Mouse (Mus musculus): ENCODE results near the gene Spdef.

Gene Spdef

GRCm38 (mm10) chr17:27728770-27729169 lies at the start of gene Spdef:
TSS of gene Spdef (minus strand) at chr17:27728955.
- no peak for DNase-seq (ENCODE audit: low read depth, low spot score)

GRCm38 (mm10) chr17:27777823-27778222 lies 49.1 kb upstream of the Spdef start:
- no peak for DNase-seq (ENCODE audit: low read depth, low spot score)

GRCm38 (mm10) chr17:27774198-27774597 lies 45.4 kb upstream of the Spdef start:
- no peak for DNase-seq (ENCODE audit: low read depth, low spot score)

- DNase-seq (ENCODE audit: low read depth, low spot score) = no peak
Measured at GRCm38 (mm10) chr17:27771616-27772015, 42.9 kb upstream of the Spdef start.

- DNase-seq (ENCODE audit: low read depth, low spot score) = peak; percentile 90
Measured at GRCm38 (mm10) chr17:27768817-27769542, 40.2 kb upstream of the Spdef start.

- DNase-seq (ENCODE audit: low read depth, low spot score) = no peak
Measured at GRCm38 (mm10) chr17:27767543-27767942, 38.8 kb upstream of the Spdef start.

- DNase-seq (ENCODE audit: low read depth, low spot score) = no peak
Measured at GRCm38 (mm10) chr17:27767120-27767519, 38.4 kb upstream of the Spdef start.

- DNase-seq (ENCODE audit: low read depth, low spot score) = no peak
Measured at GRCm38 (mm10) chr17:27765066-27765465, 36.3 kb upstream of the Spdef start.

- peak; percentile 40 for DNase-seq (ENCODE audit: low read depth, low spot score)
Measured at GRCm38 (mm10) chr17:27764453-27764852, 35.7 kb upstream of the Spdef start.

GRCm38 (mm10) chr17:27762884-27763283 lies 34.1 kb upstream of the Spdef start:
- no peak for DNase-seq (ENCODE audit: low read depth, low spot score)

- peak; percentile 88 for DNase-seq (ENCODE audit: low read depth, low spot score)
Measured at GRCm38 (mm10) chr17:27761639-27762336, 33.0 kb upstream of the Spdef start.

GRCm38 (mm10) chr17:27760169-27760568 lies 31.4 kb upstream of the Spdef start:
- DNase-seq (ENCODE audit: low read depth, low spot score) = no peak

GRCm38 (mm10) chr17:27751314-27752202 lies 22.8 kb upstream of the Spdef start:
- DNase-seq (ENCODE audit: low read depth, low spot score) = no peak

- DNase-seq (ENCODE audit: low read depth, low spot score) = no peak
Measured at GRCm38 (mm10) chr17:27750451-27750942, 21.7 kb upstream of the Spdef start.

- DNase-seq (ENCODE audit: low read depth, low spot score) = no peak
Measured at GRCm38 (mm10) chr17:27748123-27748522, 19.4 kb upstream of the Spdef start.

GRCm38 (mm10) chr17:27746446-27746845 lies 17.7 kb upstream of the Spdef start:
- DNase-seq (ENCODE audit: low read depth, low spot score) = no peak

- no peak for DNase-seq (ENCODE audit: low read depth, low spot score)
Measured at GRCm38 (mm10) chr17:27740961-27741360, 12.2 kb upstream of the Spdef start.

- DNase-seq (ENCODE audit: low read depth, low spot score) = no peak
Measured at GRCm38 (mm10) chr17:27734344-27735073, 5.8 kb upstream of the Spdef start.

- no peak for DNase-seq (ENCODE audit: low read depth, low spot score)
Measured at GRCm38 (mm10) chr17:27732694-27733093, 3.9 kb upstream of the Spdef start.

- no peak for DNase-seq (ENCODE audit: low read depth, low spot score)
Measured at GRCm38 (mm10) chr17:27732152-27732551, 3.4 kb upstream of the Spdef start.

- DNase-seq (ENCODE audit: low read depth, low spot score) = no peak
Measured at GRCm38 (mm10) chr17:27726527-27726926, 2.2 kb downstream of the Spdef start.
